ENCODE assay signal across 9 mouse cellular contexts in the genomic region with DNA sequence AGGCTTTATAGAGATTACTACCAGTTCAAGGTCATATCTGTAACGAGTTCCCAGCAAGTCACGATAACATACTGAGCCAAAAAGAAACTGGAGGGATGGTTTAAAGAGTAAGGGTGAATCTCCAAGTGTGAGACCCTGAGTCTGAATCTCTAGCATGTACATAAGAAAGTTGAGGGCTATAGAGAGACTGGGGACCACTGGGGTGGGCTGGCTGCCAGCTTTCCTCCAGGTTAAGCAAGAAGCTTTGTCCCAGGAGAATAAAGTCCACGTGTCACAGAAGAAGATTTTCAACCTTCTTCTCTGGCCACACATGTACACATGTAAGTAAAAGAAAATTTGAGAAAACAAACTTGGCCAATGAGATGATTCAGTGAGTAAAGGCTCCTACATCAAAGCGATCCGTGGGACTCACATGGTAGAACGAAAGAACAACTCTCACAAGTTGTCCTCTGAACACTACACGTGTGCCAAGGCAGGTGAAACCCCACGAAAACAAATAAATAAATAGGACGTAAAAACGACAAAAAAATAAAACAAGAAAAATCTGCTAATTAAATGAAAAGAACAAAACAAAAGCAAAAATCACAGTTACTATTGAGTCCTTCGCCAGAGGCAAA. TPM values are rescaled to one million over a fixed set of nuclear protein-coding genes. Genes with fewer than 3 reads are reported as not detected.
A peak's percentile ranks its signal among the peaks of the same experiment; 100 is the strongest.
DNase-seq lines count a peak whose midpoint lies in the region; ATAC-seq and TF ChIP-seq lines count a peak whose summit lies in the region.
"Had no signal": no experiment of that assay in that cellular context is flagged by ENCODE, and none has a peak within 500 bp of the region (broad histone marks: within the 10 kb centered on the region; RNA-seq: fewer than 3 reads in every experiment).

No protein-coding gene starts in this region.

- ATAC-seq in heart, postnatal 0 days (ENCODE audit: insufficient read depth, low read depth) = no peak
- no peak for ATAC-seq in liver, embryonic 12.5 days

- WGBS in kidney, adult 2 months = 34% methylated on average over 11 of the region's 11 CpGs
- 46% methylated on average over 11 of the region's 11 CpGs for WGBS in cerebellum, adult 2 months
- 51% methylated on average over 11 of the region's 11 CpGs for WGBS in heart, postnatal 0 days
- 50% methylated on average over 11 of the region's 11 CpGs for WGBS in liver, embryonic 12.5 days (ENCODE audit: insufficient replicate concordance)

- TF ChIP-seq EP300 in heart, postnatal 0 days (IDR thresholded peaks at IDR 0.05; ENCODE audit: low read depth) = no peak

- TF ChIP-seq POLR2A in kidney, adult 2 months (IDR thresholded peaks at IDR 0.05; ENCODE audit: low read depth, low read length) = no peak
- no peak for TF ChIP-seq POLR2A in cerebellum, adult 2 months (IDR thresholded peaks at IDR 0.05; ENCODE audit: borderline replicate concordance, insufficient read depth, low read length)

- no peaks in the 10 kb centered on the region for H3K27me3 ChIP-seq in kidney, adult 2 months (replicated peaks; ENCODE audit: control insufficient read depth, insufficient read depth, low read length)
- no peaks in the 10 kb centered on the region for H3K27me3 ChIP-seq in cerebellum, adult 2 months (ENCODE audit: control insufficient read depth, insufficient read depth, low read length)
- no peaks in the 10 kb centered on the region for H3K27me3 ChIP-seq in heart, postnatal 0 days (ENCODE audit: control insufficient read depth, insufficient read depth, low read length)
- H3K27me3 ChIP-seq in liver, embryonic 12.5 days (replicated peaks) = peaks cover 22% of the 10 kb centered on the region; the same call in 1 of the 2 replicates

- H3K9ac ChIP-seq in heart, postnatal 0 days (replicated peaks; ENCODE audit: low read depth, low read length) = no peak overlapping the region
- H3K9ac ChIP-seq in liver, embryonic 12.5 days = no peak overlapping the region

- peak overlapping the region; percentile 94 for H3K4me3 ChIP-seq in kidney, adult 2 months (ENCODE audit: insufficient read depth, low read depth, low read length)
- H3K4me3 ChIP-seq in cerebellum, adult 2 months (replicated peaks; ENCODE audit: insufficient read depth, low read depth, low read length) = peak overlapping the region; percentile 99
- H3K4me3 ChIP-seq in heart, postnatal 0 days (ENCODE audit: low read depth, low read length) = peak overlapping the region; percentile 79
- peak overlapping the region; percentile 72 for H3K4me3 ChIP-seq in liver, embryonic 12.5 days

- no peaks in the 10 kb centered on the region for H3K4me1 ChIP-seq in kidney, adult 2 months (ENCODE audit: control insufficient read depth, insufficient read depth, low read length)
- H3K4me1 ChIP-seq in cerebellum, adult 2 months (ENCODE audit: control insufficient read depth, insufficient read depth, low read length) = 0 out of 2 replicates have a peak, but pooled peaks cover 3% of the 10 kb centered on the region
- no peaks in the 10 kb centered on the region for H3K4me1 ChIP-seq in heart, postnatal 0 days (ENCODE audit: control insufficient read depth, insufficient read depth)
- H3K4me1 ChIP-seq in liver, embryonic 12.5 days = peaks cover 23% of the 10 kb centered on the region

- H3K27ac ChIP-seq in kidney, adult 2 months (ENCODE audit: insufficient read depth, low read depth, low read length) = no peak overlapping the region
- no peak overlapping the region for H3K27ac ChIP-seq in cerebellum, adult 2 months (ENCODE audit: insufficient read depth, low read length)
- no peak overlapping the region for H3K27ac ChIP-seq in heart, postnatal 0 days (ENCODE audit: low read depth)
- H3K27ac ChIP-seq in liver, embryonic 12.5 days = no peak overlapping the region

- H3K36me3 ChIP-seq in kidney, adult 2 months (ENCODE audit: control insufficient read depth, insufficient read depth, low read length) = no peaks in the 10 kb centered on the region
- H3K36me3 ChIP-seq in heart, postnatal 0 days (replicated peaks; ENCODE audit: control insufficient read depth, insufficient read depth, low read length) = no peaks in the 10 kb centered on the region
- H3K36me3 ChIP-seq in liver, embryonic 12.5 days = no peaks in the 10 kb centered on the region

- H3K4me2 ChIP-seq in heart, postnatal 0 days (ENCODE audit: low read depth, low read length) = peak overlapping the region; percentile 78
- peak overlapping the region; percentile 84 for H3K4me2 ChIP-seq in liver, embryonic 12.5 days

- no peak for TF ChIP-seq CTCF in kidney, adult 2 months (conservative IDR thresholded peaks at IDR 0.05; ENCODE audit: insufficient read depth, insufficient read length, low read depth, low read length)
- no peak for TF ChIP-seq CTCF in cerebellum, adult 2 months (IDR thresholded peaks at IDR 0.05; ENCODE audit: borderline replicate concordance, insufficient read depth, low read depth, low read length)
- TF ChIP-seq CTCF in heart, postnatal 0 days (IDR thresholded peaks at IDR 0.05; ENCODE audit: low read depth) = no peak

- no peaks in the 10 kb centered on the region for H3K9me3 ChIP-seq in heart, postnatal 0 days (replicated peaks; ENCODE audit: control insufficient read depth, low read length)
- H3K9me3 ChIP-seq in liver, embryonic 12.5 days (replicated peaks) = no peaks in the 10 kb centered on the region

- DNase-seq in kidney, adult 2 months = no peak
- DNase-seq in kidney, adult 18-20 months = no peak
- peak; percentile 24 to 35 for DNase-seq in cerebellum, adult 2 months
- DNase-seq in heart, postnatal 0 days (ENCODE audit: low spot score) = no peak
- no peak for DNase-seq in thymus, postnatal 0 days (ENCODE audit: low spot score)
- DNase-seq in left cerebral cortex, adult 11 months (ENCODE audit: low spot score) = no peak
- DNase-seq in thymus, postnatal 10 days (ENCODE audit: low spot score in 2 of 2) = no peak

RNA-seq across cellular contexts. Expression of a gene that starts 35.8 kb away (rescaled TPM):
- not detected in 2 replicates for polyA plus RNA-seq in kidney, adult 2 months (2012; rRNA removed)
- polyA plus RNA-seq in cerebellum, adult 2 months (2012; rRNA removed) = not detected in 2 replicates
- not detected in 2 replicates for total RNA-seq in heart, postnatal 0 days (2014; rRNA removed; ENCODE audit: low replicate concordance)
- polyA plus RNA-seq in heart, postnatal 0 days (2015; fragmentation: Nextera tagmentation; extraction: Ambion mirVana) = not detected in 2 replicates
- polyA plus RNA-seq in liver, embryonic 12.5 days (2016; fragmentation: Nextera tagmentation; extraction: Ambion mirVana) = not detected in 2 replicates
- not detected in 2 replicates for polyA plus RNA-seq in thymus, postnatal 0 days (2015; fragmentation: Nextera tagmentation; extraction: Ambion mirVana)
- polyA plus RNA-seq: Patski had no signal

Comparison
In these comparisons a context has a peak if more than half of its experiments do, and no peak if none do; other contexts are left out.
1. DNase-seq: peak in cerebellum, adult 2 months (2 of 2); none in kidney, adult 2 months (single experiment), kidney, adult 18-20 months (single experiment), heart, postnatal 0 days (single experiment), thymus, postnatal 0 days (single experiment), left cerebral cortex, adult 11 months (single experiment) and thymus, postnatal 10 days (0 of 2).
2. Peak in every context shown above with its lines, with median percentiles within 50 percentile points of each other: H3K4me3 ChIP-seq.